Mouse (Mus musculus) heart, postnatal 4 days (tissue): ENCODE results near the gene Efcab7. TPM values are rescaled to one million over a fixed set of nuclear protein-coding genes. Genes with fewer than 3 reads are reported as not detected.

ENCODE experiments used
- DNase-seq: peaks from one replicate; pipeline ENCODE4 v3.0.0; 2021
- total RNA-seq, 2 experiments: library from RNA; stranded (reverse); gene quantifications; 2 replicates each; pipeline ENCODE4 v1.2.3; 2021

The Efcab7 gene
- total RNA-seq, result 1 to 10 TPM; 4.5 to 5.0 TPM

- peak; percentile 87 for DNase-seq
These were observed at the start of gene Efcab7 for GRCm38 (mm10) chr4:99829094-99830073. Gene Efcab7, plus strand, starts transcription at chr4:99829198.

DNA sequence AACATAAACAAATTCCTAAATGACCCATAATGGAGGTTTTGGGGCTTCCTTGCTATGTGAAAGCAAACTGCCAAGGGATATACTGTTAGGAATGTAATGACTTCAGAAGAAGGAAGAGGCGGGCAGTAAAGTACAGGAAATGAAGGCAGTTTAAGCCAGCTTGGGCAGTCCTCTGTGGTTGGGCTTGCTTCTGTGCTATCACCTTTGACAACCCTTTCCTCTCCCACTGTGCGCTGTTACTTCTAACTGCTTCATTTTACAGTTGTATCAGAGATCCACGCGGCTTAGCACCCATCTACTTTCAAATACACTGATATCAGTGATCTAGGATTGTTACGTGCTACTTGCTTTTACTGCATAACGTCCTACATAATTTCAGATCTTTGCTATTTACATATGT lies 36.6 kb upstream of the Efcab7 start:
- no peak for DNase-seq

DNA sequence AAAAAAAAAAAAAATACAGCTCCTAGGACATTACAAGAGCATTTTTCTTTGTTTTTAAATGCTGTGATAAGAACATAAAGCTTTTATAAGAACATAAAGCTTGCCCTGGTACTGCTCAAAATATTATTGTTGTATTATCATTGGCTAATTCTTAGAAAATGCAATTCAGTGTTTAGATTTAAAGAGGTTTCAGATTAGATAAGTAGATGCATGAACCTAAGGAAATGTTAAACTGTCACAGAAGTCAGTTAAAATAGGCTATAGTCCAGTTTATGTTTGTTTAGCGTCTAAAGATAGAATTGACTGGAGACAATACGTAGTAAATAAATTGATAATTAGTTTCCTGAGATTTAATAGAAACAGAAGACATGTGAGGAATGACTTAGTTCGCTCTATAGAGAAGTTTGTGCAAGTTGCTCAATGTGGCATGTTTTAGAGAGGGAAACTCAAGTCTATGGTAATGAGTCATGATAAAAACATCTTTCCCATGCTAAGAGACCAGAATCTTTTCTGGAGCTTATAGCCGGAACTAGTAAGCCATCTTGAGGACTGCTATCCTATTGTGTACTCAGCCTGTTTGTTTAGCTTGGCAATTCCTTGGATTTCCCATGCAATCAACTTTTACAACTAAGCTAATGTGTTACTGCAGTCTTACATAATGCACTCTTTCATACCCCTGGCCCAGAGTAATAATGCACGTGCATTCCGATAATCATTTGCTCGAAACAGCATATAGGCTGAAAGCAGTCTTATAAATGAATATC lies 12.1 kb upstream of the Efcab7 start:
- DNase-seq, result no peak

DNA sequence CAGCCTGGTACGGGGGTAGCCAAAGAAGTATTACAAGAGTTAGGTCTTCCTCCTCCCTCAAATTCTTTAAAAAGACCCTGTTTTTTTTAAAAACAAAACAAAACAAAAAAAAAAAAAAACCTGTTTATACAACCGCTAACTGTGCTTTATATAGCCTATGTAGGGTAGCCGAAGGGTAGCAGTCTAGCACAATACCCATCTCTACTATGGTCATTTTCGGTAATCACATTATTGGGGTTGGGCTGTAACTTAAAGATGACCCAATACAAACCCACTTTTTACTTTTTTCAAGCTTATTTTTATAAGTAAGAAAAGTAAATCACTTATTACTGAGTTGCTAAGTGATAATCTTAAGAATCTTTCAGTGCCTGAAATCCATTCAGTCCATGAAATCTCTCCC lies 661 bp upstream of the Efcab7 start:
- DNase-seq, result no peak

- DNase-seq, result no peak
These were observed 282 bp upstream of the Efcab7 start for GRCm38 (mm10) chr4:99828739-99829093.

- peak; percentile 25 for DNase-seq
These were observed 52.9 kb downstream of the Efcab7 start for GRCm38 (mm10) chr4:99881882-99882281.

DNA sequence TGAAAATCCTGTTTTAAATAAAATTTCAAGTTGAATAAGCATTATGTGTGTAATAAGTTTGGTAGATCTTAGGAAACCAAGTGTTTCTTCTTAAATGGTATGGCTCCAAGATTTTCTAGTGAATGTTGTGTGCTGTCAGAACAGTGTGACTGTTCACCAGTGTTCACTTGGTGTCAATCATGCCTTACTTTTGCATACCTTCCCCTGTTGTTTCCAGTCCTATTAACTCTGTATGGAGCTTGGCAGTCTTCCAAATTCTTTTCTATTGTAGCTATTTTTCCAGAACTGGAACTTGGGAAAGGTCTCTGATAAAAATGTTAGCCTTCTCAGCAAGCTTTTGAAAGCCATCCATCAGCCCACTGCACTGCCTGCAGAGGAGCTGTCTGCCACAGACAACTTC lies 53.4 kb downstream of the Efcab7 start:
- no peak for DNase-seq

DNA sequence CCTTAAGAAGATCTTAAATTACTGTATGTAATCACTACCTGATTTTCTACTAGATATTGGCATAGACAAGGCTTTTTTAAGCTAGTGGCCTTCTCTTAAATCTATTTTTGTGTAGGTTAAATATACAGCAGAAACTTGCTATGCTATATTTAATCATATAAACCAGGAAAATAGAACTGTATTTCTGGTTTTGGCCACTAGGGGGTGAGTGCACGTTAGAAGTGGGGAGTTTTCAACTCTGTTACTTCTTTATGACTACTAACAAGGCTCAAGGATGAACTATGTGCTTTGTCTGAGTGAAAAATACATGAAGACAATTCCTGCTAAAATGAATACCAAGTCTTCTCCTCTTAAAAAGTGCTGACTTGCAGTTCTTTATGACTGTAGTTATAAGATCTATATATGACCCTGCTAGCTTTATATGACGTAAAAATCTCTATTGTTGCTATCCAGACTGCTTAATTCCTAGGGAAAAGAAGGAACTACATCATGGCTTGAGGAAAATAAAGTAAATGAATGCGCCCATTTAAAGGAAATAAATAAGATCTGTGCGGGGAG lies 85.0 kb downstream of the Efcab7 start:
- DNase-seq, result no peak

GRCm38 (mm10) chr4:99926380-99926779 lies 97.4 kb downstream of the Efcab7 start:
- DNase-seq, result no peak

DNA sequence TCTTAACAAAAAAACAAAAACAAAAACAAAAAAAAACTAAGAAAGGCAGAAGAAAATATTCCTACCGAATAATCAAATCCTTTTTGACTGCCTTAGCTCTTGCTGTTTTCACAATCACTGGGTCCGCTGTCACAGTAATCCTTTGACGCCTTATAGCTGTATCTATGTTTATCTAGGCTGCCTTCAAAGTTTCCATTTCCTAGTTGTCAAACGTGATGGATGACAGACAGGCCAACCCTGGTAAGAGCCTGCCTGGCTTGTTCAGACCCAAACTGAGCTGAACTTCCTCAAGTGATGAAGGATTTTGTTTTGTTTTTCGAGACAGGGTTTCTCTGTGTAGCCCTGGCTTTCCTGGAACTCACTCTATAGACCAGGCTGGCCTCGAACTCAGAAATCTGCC lies 99.5 kb downstream of the Efcab7 start:
- DNase-seq, result no peak

DNA sequence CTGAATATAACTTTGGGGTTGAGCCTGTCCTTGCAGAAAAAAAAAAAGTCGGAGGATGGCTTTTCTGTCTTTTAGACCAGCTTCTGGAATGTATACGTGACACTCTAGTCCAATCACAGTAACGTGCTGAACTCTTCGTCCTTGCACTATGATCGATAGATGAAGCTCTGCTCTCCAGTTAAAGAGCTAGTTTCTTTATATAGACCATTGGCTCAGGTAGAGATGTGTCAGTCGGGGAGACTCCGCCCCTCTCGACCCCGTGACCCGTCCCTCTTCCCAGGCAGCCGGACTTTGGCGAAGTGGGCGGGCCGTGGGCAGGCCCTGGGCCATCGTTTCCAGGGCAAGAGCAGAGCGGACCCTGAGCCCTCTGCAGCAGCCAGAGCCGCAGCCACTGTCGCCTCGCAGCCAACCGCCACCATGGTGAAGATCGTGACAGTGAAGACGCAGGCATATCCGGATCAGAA lies 100.2 kb downstream of the Efcab7 start, which contains the start of gene Pgm1:
Pgm1 (plus strand) TSS at position 266 of the 464 bp plus-strand sequence.
- DNase-seq, result peak; percentile 90

DNA sequence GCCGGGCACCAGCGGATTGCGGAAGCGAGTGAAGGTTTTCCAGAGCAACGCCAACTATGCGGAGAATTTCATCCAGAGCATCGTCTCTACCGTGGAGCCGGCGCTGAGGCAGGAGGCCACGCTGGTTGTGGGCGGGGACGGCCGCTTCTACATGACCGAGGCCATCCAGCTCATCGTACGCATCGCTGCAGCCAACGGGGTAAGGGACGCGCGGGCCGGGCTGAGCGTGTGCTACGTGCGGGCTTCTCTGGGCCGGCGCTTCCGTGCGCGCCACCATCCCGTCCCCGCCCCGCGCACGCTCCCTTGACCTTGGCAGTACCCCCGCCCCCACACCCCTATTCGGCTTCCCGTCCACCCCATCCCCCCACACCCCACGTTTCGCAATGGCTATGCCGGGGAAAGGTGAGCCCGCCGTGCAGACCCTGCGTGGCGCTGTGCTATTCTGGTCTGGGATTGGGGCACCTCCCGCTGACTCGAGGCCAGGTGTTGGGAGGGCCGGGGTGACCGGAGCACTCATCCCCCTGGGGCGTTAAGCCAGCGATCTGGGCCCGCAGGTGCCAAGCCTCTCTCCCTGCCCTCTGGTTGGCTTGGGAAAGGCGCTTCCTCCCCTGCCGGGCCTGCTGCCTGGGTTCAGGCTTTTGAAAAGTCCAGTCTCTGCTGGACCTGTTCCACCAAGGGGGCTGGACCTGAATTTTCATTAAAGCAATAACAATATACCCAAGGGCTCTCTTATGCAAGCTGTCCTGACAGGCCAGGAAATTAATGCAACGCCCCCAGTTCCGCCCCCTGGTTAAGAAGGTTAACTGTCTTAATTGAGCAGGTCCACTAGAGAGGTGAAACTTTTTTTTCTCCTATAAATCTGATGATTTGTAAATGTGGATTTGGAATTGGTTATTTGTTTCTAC lies 100.9 kb downstream of the Efcab7 start, which contains the start of gene Itgb3bp:
Itgb3bp (minus strand) TSS at position 201 of the 905 bp plus-strand sequence.
- peak; percentile 83 for DNase-seq

DNA sequence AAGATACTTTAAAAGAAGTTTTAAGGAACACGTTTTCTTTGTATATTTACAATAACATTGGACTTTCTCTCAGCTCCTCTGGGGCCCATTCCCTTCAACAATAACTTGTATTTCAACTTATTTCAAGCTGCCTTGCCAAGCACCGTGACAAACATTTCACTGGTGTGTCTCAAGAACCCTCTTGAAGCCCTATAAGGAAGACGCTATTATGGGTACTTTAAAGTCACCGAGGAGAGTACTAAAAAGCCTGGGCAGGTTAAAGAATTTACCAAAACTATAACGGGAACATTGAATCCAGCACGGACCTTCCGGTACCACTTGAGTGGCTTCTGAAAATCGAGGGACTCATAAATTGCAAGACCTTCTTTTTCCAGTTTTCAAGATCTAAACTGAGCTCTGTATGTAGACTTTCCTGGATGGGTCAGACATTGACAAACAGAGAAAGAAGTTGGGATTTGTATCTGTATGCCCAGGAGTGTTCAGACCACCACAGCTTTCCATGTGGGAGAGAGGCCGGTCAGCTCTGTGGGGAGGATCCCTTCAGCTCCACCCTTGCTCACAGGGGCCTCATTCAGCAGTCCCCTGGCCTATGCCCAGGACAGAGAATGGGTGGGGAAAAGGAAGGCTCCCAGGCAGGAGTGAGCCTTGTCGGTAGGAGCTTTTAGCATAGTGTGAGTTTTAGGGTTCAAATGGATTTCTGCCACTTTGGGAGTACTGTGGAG lies 101.7 kb downstream of the Efcab7 start:
- DNase-seq, result peak; percentile 34

- DNase-seq, result no peak
These were observed 102.2 kb downstream of the Efcab7 start for GRCm38 (mm10) chr4:99931240-99931580.

- peak; percentile 25 for DNase-seq
These were observed 102.8 kb downstream of the Efcab7 start for GRCm38 (mm10) chr4:99931807-99932206.

DNA sequence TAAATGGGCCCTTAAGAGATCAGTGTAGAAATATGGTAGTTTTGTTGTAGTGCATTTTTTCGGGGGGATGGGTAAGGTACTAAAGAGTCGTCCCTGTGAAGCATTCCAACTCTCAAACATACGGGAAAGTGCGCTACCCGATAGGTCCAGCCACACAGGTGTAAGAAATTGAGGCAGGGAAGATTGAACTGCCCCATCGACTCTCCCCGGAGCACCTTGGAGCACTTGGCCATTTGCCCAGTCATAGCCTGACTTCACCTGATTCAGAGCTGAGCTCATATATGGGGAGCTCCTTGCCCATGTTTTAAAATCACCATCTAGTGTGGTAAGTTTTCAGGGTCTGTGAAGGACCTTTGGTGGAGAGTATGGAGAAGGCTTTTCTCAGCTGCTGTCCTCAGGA lies 105.9 kb downstream of the Efcab7 start:
- DNase-seq, result no peak

GRCm38 (mm10) chr4:99936278-99936677 lies 107.3 kb downstream of the Efcab7 start:
- DNase-seq, result no peak

DNA sequence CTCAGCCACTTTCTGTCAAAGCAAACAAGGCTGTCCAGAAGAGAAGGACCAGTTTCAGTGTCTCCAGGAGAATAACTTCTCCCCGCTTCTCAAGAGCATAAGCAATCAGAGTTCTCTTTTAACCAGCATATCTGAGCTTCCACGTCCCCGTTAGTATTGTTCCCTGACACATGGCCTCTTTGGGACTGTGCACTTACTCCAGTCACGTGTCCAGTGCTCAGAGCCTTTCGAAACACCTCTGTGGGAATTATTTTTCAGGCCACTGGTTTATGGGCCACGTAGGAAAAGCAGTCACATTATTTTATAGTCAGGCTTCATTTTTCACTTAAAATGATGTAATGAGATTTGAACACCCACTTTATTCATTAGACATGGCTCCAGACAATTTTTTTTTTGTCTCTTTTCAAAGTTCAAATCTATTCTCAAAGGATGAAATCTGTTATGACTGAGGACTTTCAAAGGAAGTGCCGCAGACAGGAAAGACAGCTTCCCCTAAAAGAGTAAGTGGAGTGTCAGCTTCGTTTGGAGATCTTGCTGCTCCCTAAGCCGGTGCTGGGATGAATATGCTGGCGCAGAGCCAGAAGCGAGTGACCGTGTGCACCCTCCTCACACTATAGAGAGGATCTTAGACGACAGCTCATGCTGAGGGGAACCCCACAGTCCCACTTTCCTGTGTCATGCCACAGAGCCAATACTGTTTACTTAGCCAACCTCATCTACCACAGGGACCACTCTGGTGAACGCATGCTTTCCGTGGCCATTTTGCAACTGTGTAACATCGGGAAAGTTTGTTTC lies 110.9 kb downstream of the Efcab7 start:
- no peak for DNase-seq

- peak; percentile 67 for DNase-seq
These were observed 112.8 kb downstream of the Efcab7 start for GRCm38 (mm10) chr4:99941655-99942414.

- DNase-seq, result no peak
These were observed 115.6 kb downstream of the Efcab7 start for GRCm38 (mm10) chr4:99944606-99945005.
